Mouse (Mus musculus): ENCODE measurements at regions not wholly inside any gene's neighbourhood (a gene's known extent, or its start where the extent isn't known, plus 50 kb on each side); places are given as distances from the start of the nearest gene placed in this dataset.
A peak's percentile ranks its signal among the peaks of the same experiment; 100 is the strongest.

- in situ Hi-C loops (cut with MboI; ENCODE audit: low pct_ligation_motif_present, low pct_unique_long_range_greater_than_20kb, low sequenced_read_pairs): no loop called here
Observed at GRCm38 (mm10) chr10:8943698-8944097, 57.8 kb upstream of the Sash1 start.

GRCm38 (mm10) chr10:8942967-8943471, 57.1 kb upstream of the Sash1 start:
- Histone ChIP-seq H3K79me2 (replicated peaks; ENCODE audit: control insufficient read depth, extremely low read depth, insufficient read depth, poor library complexity, severe bottlenecking) (no peaks in the 10 kb centered on the region; the same call in 1 of the 2 replicates), H3K4me2 (ENCODE audit: insufficient read depth, low read depth, poor library complexity, severe bottlenecking) (no peak overlapping the region; the same call in 1 of the 2 replicates), H3K4me1 (ENCODE audit: control insufficient read depth in 1 of 2, insufficient read depth in 2 of 2) (peaks cover 10 to 48% of the 10 kb centered on the region in 2 experiments; a peak in 3 of 4 replicates), H3K9me3 (replicated peaks; ENCODE audit: low read length) (no peaks in the 10 kb centered on the region), H3K27me3 (replicated peaks) (no peaks in the 10 kb centered on the region), H3K4me3 (replicated peaks in 1 of 3; ENCODE audit: low read depth in 2 of 3, low read length in 2 of 3, poor library complexity in 1 of 3) (no peak overlapping the region), H3K36me3 (replicated peaks in 1 of 2; ENCODE audit: control insufficient read depth in 1 of 2, insufficient read depth in 1 of 2, low read length in 1 of 2) (peaks cover 0 to 2% of the 10 kb centered on the region in 2 experiments), H3K27ac (ENCODE audit: insufficient read depth, low read depth) (no peak overlapping the region), H3K9ac (ENCODE audit: insufficient read depth, low read depth) (no peak overlapping the region)
- in situ Hi-C loops (cut with MboI; ENCODE audit: low pct_ligation_motif_present, low pct_unique_long_range_greater_than_20kb, low sequenced_read_pairs) (no loop called here), dilution Hi-C loops (cut with MboI; ENCODE audit: extremely low pct_ligation_motif_present, extremely low pct_unique_long_range_greater_than_20kb, low sequenced_read_pairs) (no loop called here)
- TF ChIP-seq MEF2A (IDR thresholded peaks at IDR 0.05; ENCODE audit: borderline replicate concordance, low read depth, low read length): peak; percentile 59; the same call in 1 of the 2 replicates
- no peak for TF ChIP-seq UBTF (IDR thresholded peaks at IDR 0.05; ENCODE audit: low read depth, low read length)
- DNase-seq (ENCODE audit: extremely low read depth): no peak

More at GRCm38 (mm10) chr10:8943698-8944097, 57.8 kb upstream of the Sash1 start:
- DNase-seq (ENCODE audit: extremely low read depth): no peak
- Histone ChIP-seq H3K9ac (ENCODE audit: insufficient read depth, low read depth) (no peak overlapping the region), H3K27ac (ENCODE audit: insufficient read depth, low read depth) (no peak overlapping the region), H3K4me1 (ENCODE audit: control insufficient read depth in 1 of 2, insufficient read depth in 2 of 2) (peaks cover 16 to 53% of the 10 kb centered on the region in 2 experiments; a peak in 3 of 4 replicates), H3K4me3 (replicated peaks in 1 of 3; ENCODE audit: low read depth in 2 of 3, low read length in 2 of 3, poor library complexity in 1 of 3) (no peak overlapping the region), H3K27me3 (replicated peaks) (no peaks in the 10 kb centered on the region), H3K9me3 (replicated peaks; ENCODE audit: low read length) (no peaks in the 10 kb centered on the region), H3K36me3 (replicated peaks in 1 of 2; ENCODE audit: control insufficient read depth in 1 of 2, insufficient read depth in 1 of 2, low read length in 1 of 2) (peaks cover 0 to 2% of the 10 kb centered on the region in 2 experiments), H3K79me2 (replicated peaks; ENCODE audit: control insufficient read depth, extremely low read depth, insufficient read depth, poor library complexity, severe bottlenecking) (no peaks in the 10 kb centered on the region; the same call in 1 of the 2 replicates), H3K4me2 (ENCODE audit: insufficient read depth, low read depth, poor library complexity, severe bottlenecking) (no peak overlapping the region)
- dilution Hi-C loops (cut with MboI; ENCODE audit: extremely low pct_ligation_motif_present, extremely low pct_unique_long_range_greater_than_20kb, low sequenced_read_pairs): no loop called here
- TF ChIP-seq MEF2A (IDR thresholded peaks at IDR 0.05; ENCODE audit: borderline replicate concordance, low read depth, low read length) (no peak), GABPA (IDR thresholded peaks at IDR 0.05; ENCODE audit: insufficient replicate concordance, low read depth, low read length) (no peak), MAX (IDR thresholded peaks at IDR 0.05; ENCODE audit: low read length) (no peak), NRF1 (IDR thresholded peaks at IDR 0.05; ENCODE audit: low read depth, low read length) (no peak), ZMIZ1 (IDR thresholded peaks at IDR 0.05; ENCODE audit: low read depth, low read length) (no peak), CTCF (conservative IDR thresholded peaks at IDR 0.05 in 1 of 2, IDR thresholded peaks at IDR 0.05 in 1 of 2; ENCODE audit: low read depth in 2 of 2, low read length in 2 of 2) (no peak), BHLHE40 (IDR thresholded peaks at IDR 0.05; ENCODE audit: low read depth, low read length) (no peak), NELFE (IDR thresholded peaks at IDR 0.05; ENCODE audit: low read depth, low read length) (no peak), POLR2A (IDR thresholded peaks at IDR 0.05; ENCODE audit: low read depth, low read length) (no peak), TBP (conservative IDR thresholded peaks at IDR 0.05; ENCODE audit: low read depth, low read length) (no peak), JUN (IDR thresholded peaks at IDR 0.05; ENCODE audit: insufficient read depth, low read depth, low read length) (no peak), JUND (conservative IDR thresholded peaks at IDR 0.05; ENCODE audit: low read depth, low read length) (no peak), SIN3A (IDR thresholded peaks at IDR 0.05; ENCODE audit: low read length) (no peak), ZC3H11A (IDR thresholded peaks at IDR 0.05; ENCODE audit: low read depth, low read length) (no peak), TCF12 (IDR thresholded peaks at IDR 0.05; ENCODE audit: low read depth, low read length) (no peak), ZKSCAN1 (IDR thresholded peaks at IDR 0.05; ENCODE audit: borderline replicate concordance, low read depth, low read length) (no peak), SMC3 (IDR thresholded peaks at IDR 0.05; ENCODE audit: low read depth, low read length) (no peak)

Data from CH12.LX (cell line).